Mouse (Mus musculus): ENCODE data around the gene Dao. TPM values are rescaled to one million over a fixed set of nuclear protein-coding genes. Genes with fewer than 3 reads are reported as not detected.

Gene Dao
- total RNA-seq, 2 experiments from 2014 or later: not detected

- Histone ChIP-seq H3K4me3 (no peak overlapping the region), H3K27ac (no peak overlapping the region)
- DNase-seq (ENCODE audit: low spot score in 2 of 2): no peak
- TF ChIP-seq CTCF (conservative IDR thresholded peaks at IDR 0.05): 0 out of 2 replicates have a peak, but pooled peaks have one; percentile 14
Measured at GRCm38 (mm10) chr5:114041327-114041930, 37.9 kb downstream of the Dao start.

GRCm38 (mm10) chr5:114043800-114044199 lies 40.3 kb downstream of the Dao start:
- Histone ChIP-seq H3K27ac (no peak overlapping the region), H3K4me3 (no peak overlapping the region)
- DNase-seq (ENCODE audit: low spot score in 2 of 2): no peak
- TF ChIP-seq CTCF (conservative IDR thresholded peaks at IDR 0.05): no peak

GRCm38 (mm10) chr5:114045134-114045533 lies 41.6 kb downstream of the Dao start:
- Histone ChIP-seq H3K4me3 (no peak overlapping the region), H3K27ac (no peak overlapping the region)
- peak; percentile 69 for TF ChIP-seq CTCF (conservative IDR thresholded peaks at IDR 0.05)
- DNase-seq (ENCODE audit: low spot score in 2 of 2): no peak

GRCm38 (mm10) chr5:114046151-114046550 lies 42.6 kb downstream of the Dao start:
- no peak for TF ChIP-seq CTCF (conservative IDR thresholded peaks at IDR 0.05)
- no peak overlapping the region for H3K27ac ChIP-seq
- no peak overlapping the region for H3K4me3 ChIP-seq
- no peak for DNase-seq (ENCODE audit: low spot score in 2 of 2)

- H3K4me3 ChIP-seq: no peak overlapping the region
- no peak for DNase-seq (ENCODE audit: low spot score in 2 of 2)
- TF ChIP-seq CTCF (conservative IDR thresholded peaks at IDR 0.05): no peak
- H3K27ac ChIP-seq: no peak overlapping the region
Measured at GRCm38 (mm10) chr5:114046604-114047003, 43.1 kb downstream of the Dao start.

GRCm38 (mm10) chr5:114047182-114047581 lies 43.7 kb downstream of the Dao start:
- Histone ChIP-seq H3K27ac (no peak overlapping the region), H3K4me3 (no peak overlapping the region)
- DNase-seq (ENCODE audit: low spot score in 2 of 2): no peak
- TF ChIP-seq CTCF (conservative IDR thresholded peaks at IDR 0.05): peak; percentile 70

- H3K27ac ChIP-seq: no peak overlapping the region
- TF ChIP-seq CTCF (conservative IDR thresholded peaks at IDR 0.05): peak; percentile 33
- no peak for DNase-seq (ENCODE audit: low spot score in 2 of 2)
- no peak overlapping the region for H3K4me3 ChIP-seq
Measured at GRCm38 (mm10) chr5:114048731-114049308, 45.3 kb downstream of the Dao start.

GRCm38 (mm10) chr5:114052246-114052761 lies 48.8 kb downstream of the Dao start:
- TF ChIP-seq CTCF (conservative IDR thresholded peaks at IDR 0.05): peak; percentile 95
- H3K4me3 ChIP-seq: no peak overlapping the region
- peak in 1 of 2 experiments; percentile 61 for DNase-seq (ENCODE audit: low spot score in 2 of 2)
- 0 out of 2 replicates have a peak overlapping the region, but pooled peaks have one; percentile 10 for H3K27ac ChIP-seq

GRCm38 (mm10) chr5:114057129-114057731 lies 53.7 kb downstream of the Dao start:
- DNase-seq (ENCODE audit: low spot score in 2 of 2): peak in 1 of 2 experiments; percentile 27
- no peak overlapping the region for H3K4me3 ChIP-seq
- H3K27ac ChIP-seq: peak overlapping the region; percentile 74
- TF ChIP-seq CTCF (conservative IDR thresholded peaks at IDR 0.05): no peak

- DNase-seq (ENCODE audit: low spot score in 2 of 2): no peak
- Histone ChIP-seq H3K27ac (no peak overlapping the region), H3K4me3 (no peak overlapping the region)
- TF ChIP-seq CTCF (conservative IDR thresholded peaks at IDR 0.05): no peak
Measured at GRCm38 (mm10) chr5:114061675-114062074, 58.2 kb downstream of the Dao start.

GRCm38 (mm10) chr5:114063958-114064357 lies 60.5 kb downstream of the Dao start:
- no peak overlapping the region for H3K4me3 ChIP-seq
- TF ChIP-seq CTCF (conservative IDR thresholded peaks at IDR 0.05): no peak
- H3K27ac ChIP-seq: no peak overlapping the region
- no peak for DNase-seq (ENCODE audit: low spot score in 2 of 2)

GRCm38 (mm10) chr5:114065161-114065560 lies 61.7 kb downstream of the Dao start, which contains the start of gene Usp30:
TSS of gene Usp30 (plus strand) at chr5:114065461.
- DNase-seq (ENCODE audit: low spot score in 2 of 2): no peak
- Histone ChIP-seq H3K27ac (no peak within 1 kb of the TSS), H3K4me3 (no peak within 1 kb of the TSS)
- no peak for TF ChIP-seq CTCF (conservative IDR thresholded peaks at IDR 0.05)

- no peak for TF ChIP-seq CTCF (conservative IDR thresholded peaks at IDR 0.05)
- Histone ChIP-seq H3K27ac (no peak overlapping the region), H3K4me3 (no peak overlapping the region)
- DNase-seq (ENCODE audit: low spot score in 2 of 2): no peak
Measured at GRCm38 (mm10) chr5:114066601-114067000, 63.1 kb downstream of the Dao start.

All from layer of hippocampus, adult 2 months (tissue).